Mouse (Mus musculus) midbrain, embryonic 14.5 days (tissue): ENCODE results near the gene Tlr9. TPM values are rescaled to one million over a fixed set of nuclear protein-coding genes. Genes with fewer than 3 reads are reported as not detected.

Source experiments
- ATAC-seq: fragments of 200-750 bp; cut with Nextera tagmentation; 2 replicates; pipeline ENCODE4 v1.8.0; 2017; ENCODE audit warnings: moderate number of reproducible peaks, moderate library complexity; ENCODE audit not compliant: low FRiP score, low TSS enrichment
- DNase-seq: peaks from one replicate; pipeline ENCODE4 v3.0.0-alpha.2; 2015
- H3K27ac ChIP-seq: fragments of 300-500 bp; sonication (generic); replicated peaks from 2 replicates; pipeline ENCODE4 v1.5.1; 2014; ENCODE audit warnings: mild to moderate bottlenecking, low read depth, low read length, moderate library complexity
- H3K27me3 ChIP-seq: fragments of 300-500 bp; sonication (generic); 2 replicates; pipeline ENCODE4 v1.6.1; 2014; ENCODE audit warnings: low read length, control low read depth, mixed read lengths; ENCODE audit not compliant: control insufficient read depth, insufficient read depth
- H3K36me3 ChIP-seq: fragments of 300-500 bp; sonication (generic); 2 replicates; pipeline ENCODE4 v1.6.1; 2014; ENCODE audit warnings: low read length, control low read depth; ENCODE audit not compliant: control insufficient read depth, insufficient read depth
- H3K4me1 ChIP-seq: fragments of 300-500 bp; sonication (generic); 2 replicates; pipeline ENCODE4 v1.6.1; 2014; ENCODE audit warnings: mild to moderate bottlenecking, antibody characterized with exemption, low read length, control low read depth; ENCODE audit not compliant: control insufficient read depth, insufficient read depth
- H3K4me2 ChIP-seq: fragments of 300-500 bp; sonication (generic); 2 replicates; pipeline ENCODE4 v1.6.1; 2014; ENCODE audit warnings: mild to moderate bottlenecking, low read length, moderate library complexity
- H3K4me3 ChIP-seq: fragments of 300-500 bp; sonication (generic); replicated peaks from 2 replicates; pipeline ENCODE4 v1.5.1; 2014; ENCODE audit warnings: low read depth, low read length
- H3K9ac ChIP-seq: fragments of 300-500 bp; sonication (generic); replicated peaks from 2 replicates; pipeline ENCODE4 v1.6.1; 2014; ENCODE audit warnings: mild to moderate bottlenecking, low read length, moderate library complexity
- H3K9me3 ChIP-seq: fragments of 300-500 bp; sonication (generic); 2 replicates; pipeline ENCODE4 v1.6.1; 2016; ENCODE audit warnings: low read length, control low read depth, mixed read lengths; ENCODE audit not compliant: control insufficient read depth
- WGBS: fragments of 180-500 bp; shearing (Covaris S2); extraction: QIAGEN DNeasy Blood & Tissue Kit; methylation state at CpG from one replicate; pipeline ENCODE4 v1.1.7; 2014; 5-methylcytosine and 5-hydroxymethylcytosine counted together
- microRNA counts: library from miRNA; unstranded; fragments of <30 nt; microRNA quantifications from one replicate; lab custom pipeline; 2016
- microRNA-seq: library from miRNA; unstranded; fragments of <30 nt; microRNA quantifications from one replicate; pipeline ENCODE4, GENCODE M21; 2016
- polyA plus RNA-seq: library from polyadenylated mRNA; unstranded; fragments of >200 nt; fragmentation: Nextera tagmentation; extraction: Ambion mirVana; gene quantifications from 2 replicates; pipeline ENCODE4 v1.2.1, GENCODE M21; 2014

The Tlr9 gene
- polyA plus RNA-seq, 1 experiment from 2014 or later: 0.09 TPM

DNA sequence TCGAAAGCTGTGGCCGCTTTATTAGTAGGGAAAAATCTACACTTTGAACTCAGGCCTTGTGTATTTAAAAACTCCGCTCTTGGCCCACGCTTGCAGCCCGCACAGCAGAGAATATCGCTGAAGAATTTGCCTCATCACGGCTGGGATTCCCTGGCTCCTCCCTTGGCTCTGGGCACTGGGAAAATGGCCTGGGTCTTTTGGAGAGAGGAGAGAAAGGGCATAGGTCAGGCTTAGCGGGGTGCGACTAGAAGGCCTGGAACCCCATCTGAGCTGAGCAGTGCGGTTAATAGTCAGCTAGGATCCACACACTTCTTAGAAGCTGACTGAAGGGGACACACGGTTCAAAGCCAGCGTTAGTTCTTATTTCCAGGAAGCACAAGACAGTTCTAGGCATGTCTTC lies 50.9 kb downstream of the Tlr9 start:
- no peak overlapping the region for H3K4me3 ChIP-seq
- no peak for ATAC-seq
- peaks cover 12% of the 10 kb centered on the region for H3K4me1 ChIP-seq
- no peak overlapping the region for H3K9ac ChIP-seq
- no peak for DNase-seq
- H3K9me3 ChIP-seq: no peaks in the 10 kb centered on the region
- WGBS: 81% methylated on average over 12 of the region's 12 CpGs
- no peak overlapping the region for H3K4me2 ChIP-seq
- no peak overlapping the region for H3K27ac ChIP-seq
- H3K36me3 ChIP-seq: no peaks in the 10 kb centered on the region
- no peaks in the 10 kb centered on the region for H3K27me3 ChIP-seq

DNA sequence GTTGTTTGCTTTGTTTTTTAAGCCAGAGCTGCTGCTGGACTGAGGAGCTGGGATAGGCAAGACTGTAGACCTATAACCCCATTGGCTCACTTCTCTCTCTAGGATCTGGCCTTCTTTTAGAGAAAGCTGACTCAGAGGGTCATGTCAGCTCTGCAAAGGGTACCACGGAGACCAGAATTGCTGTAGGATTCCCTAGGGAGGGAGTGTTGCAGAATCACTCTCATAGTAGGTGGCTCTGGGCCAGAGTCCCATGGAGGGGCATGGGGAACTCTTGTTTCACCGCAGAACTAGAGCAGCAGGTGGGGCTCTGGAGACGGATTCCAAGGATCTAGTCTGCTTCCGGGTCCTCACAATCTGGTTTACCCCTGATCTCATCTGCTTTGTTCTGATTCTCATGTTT lies 51.4 kb downstream of the Tlr9 start:
- Histone ChIP-seq H3K27ac (no peak overlapping the region), H3K36me3 (no peaks in the 10 kb centered on the region), H3K4me3 (no peak overlapping the region), H3K4me1 (peaks cover 12% of the 10 kb centered on the region), H3K9ac (no peak overlapping the region), H3K4me2 (no peak overlapping the region), H3K9me3 (no peaks in the 10 kb centered on the region), H3K27me3 (no peaks in the 10 kb centered on the region)
- no peak for ATAC-seq
- 70% methylated on average over 4 of the region's 4 CpGs for WGBS
- DNase-seq: no peak

GRCm38 (mm10) chr9:106274652-106275180 lies 52.3 kb downstream of the Tlr9 start:
- WGBS: 88% methylated on average over 8 of the region's 8 CpGs
- DNase-seq: no peak
- Histone ChIP-seq H3K27me3 (no peaks in the 10 kb centered on the region), H3K9me3 (no peaks in the 10 kb centered on the region), H3K9ac (no peak overlapping the region), H3K4me3 (no peak overlapping the region), H3K4me1 (peaks cover 7% of the 10 kb centered on the region), H3K4me2 (no peak overlapping the region), H3K36me3 (no peaks in the 10 kb centered on the region), H3K27ac (no peak overlapping the region)
- no peak for ATAC-seq

- H3K27ac ChIP-seq: no peak overlapping the region
- no peak for DNase-seq
- H3K36me3 ChIP-seq: no peaks in the 10 kb centered on the region
- no peaks in the 10 kb centered on the region for H3K27me3 ChIP-seq
- H3K9ac ChIP-seq: no peak overlapping the region
- no peaks in the 10 kb centered on the region for H3K9me3 ChIP-seq
- H3K4me1 ChIP-seq: peaks cover 6% of the 10 kb centered on the region; the same call in 1 of the 2 replicates
- ATAC-seq: no peak
- H3K4me2 ChIP-seq: no peak overlapping the region
- H3K4me3 ChIP-seq: no peak overlapping the region
- 80% methylated on average over 1 of the region's 1 CpGs for WGBS
Measured at GRCm38 (mm10) chr9:106275806-106276205, 53.4 kb downstream of the Tlr9 start.

MicroRNA genes within 50 kb of the gene (microRNA counts, 519-probe panel; counts per million panel counts)
- 7,499 counts per million, percentile 93 among the panel's probes with 10 or more counts for microRNA mmu-let-7g (lab: Ali Mortazavi, UCI)

Small RNA genes within 50 kb of the gene (microRNA-seq; reads per million reads assigned to microRNA genes)
- 59,820 reads per million, percentile 100 among the genes with 10 or more reads in this experiment for gene Mirlet7g

Other genes starting within 250 kb of the Tlr9 start
- gene Col6a4, start 125.8 kb upstream of the Tlr9 start, polyA plus RNA-seq: 0.38 and 0.81 TPM in 2 replicates
- gene Glyctk, start 64.5 kb upstream of the Tlr9 start, polyA plus RNA-seq: 4.6 and 6.8 TPM in 2 replicates
- 54.0 and 75.3 TPM in 2 replicates for gene Wdr82, start 51.7 kb upstream of the Tlr9 start, polyA plus RNA-seq
- gene Ppm1m, start 22.9 kb upstream of the Tlr9 start, polyA plus RNA-seq: 11.3 and 13.1 TPM in 2 replicates
- gene Twf2, start 19.5 kb upstream of the Tlr9 start, polyA plus RNA-seq: 46.4 and 55.4 TPM in 2 replicates
- gene Alas1, start 26.1 kb downstream of the Tlr9 start, polyA plus RNA-seq: 93.0 and 101 TPM in 2 replicates
- gene Poc1a, start 58.5 kb downstream of the Tlr9 start, polyA plus RNA-seq: 7.1 and 8.4 TPM in 2 replicates
- 16.2 and 19.9 TPM in 2 replicates for gene Dusp7, start 146.0 kb downstream of the Tlr9 start, polyA plus RNA-seq
- gene Rpl29, start 206.9 kb downstream of the Tlr9 start, polyA plus RNA-seq: 708 and 777 TPM in 2 replicates
- gene Acy1, start 215.7 kb downstream of the Tlr9 start, polyA plus RNA-seq: 19.1 and 21.6 TPM in 2 replicates
- gene Abhd14b, start 224.9 kb downstream of the Tlr9 start, polyA plus RNA-seq: 6.0 and 6.8 TPM in 2 replicates
- gene Abhd14a, start 225.1 kb downstream of the Tlr9 start, polyA plus RNA-seq: 51.2 and 68.8 TPM in 2 replicates
- gene Pcbp4, start 230.7 kb downstream of the Tlr9 start, polyA plus RNA-seq: 219 and 247 TPM in 2 replicates
- gene Gpr62, start 243.3 kb downstream of the Tlr9 start, polyA plus RNA-seq: 0.93 and 1.00 TPM in 2 replicates